Mouse (Mus musculus) liver, embryonic 14.5 days (tissue): ENCODE measurements at regions not wholly inside any gene's neighbourhood (a gene's known extent, or its start where the extent isn't known, plus 50 kb on each side); places are given as distances from the start of the nearest gene placed in this dataset.
A peak's percentile ranks its signal among the peaks of the same experiment; 100 is the strongest.

Experiments used
- ATAC-seq: fragments of 200-750 bp; cut with Nextera tagmentation; 2 replicates; pipeline ENCODE4 v1.8.0; 2017; ENCODE audit warnings: moderate number of reproducible peaks, mild to moderate bottlenecking, moderate library complexity; ENCODE audit not compliant: insufficient read depth
- DNase-seq, 3 experiments: peaks; one replicate each; pipeline ENCODE4 v3.0.0-alpha.2; 2012 to 2013; ENCODE audit warnings: low read depth in 3 of 3, low spot score in 3 of 3
- H3K27ac ChIP-seq: fragments of 300-500 bp; sonication (generic); 2 replicates; pipeline ENCODE4 v1.5.1; 2014; ENCODE audit warnings: moderate library complexity, mild to moderate bottlenecking, control low read depth, inconsistent platforms
- H3K27me3 ChIP-seq: fragments of 300-500 bp; sonication (generic); 2 replicates; pipeline ENCODE4 v1.6.1; 2014; ENCODE audit warnings: mild to moderate bottlenecking, low read length, moderate library complexity; ENCODE audit not compliant: control insufficient read depth, insufficient read depth
- H3K36me3 ChIP-seq: fragments of 300-500 bp; sonication (generic); replicated peaks from 2 replicates; pipeline ENCODE4 v1.6.1; 2014; ENCODE audit warnings: low read depth; ENCODE audit not compliant: control insufficient read depth, insufficient read depth
- H3K4me1 ChIP-seq, 2 experiments: fragments of 200-500 bp in 1 of 2; fragments of 300-500 bp in 1 of 2; sonication (generic) in 1 of 2; replicated peaks; 2 replicates each; pipeline ENCODE4 v1.6.1; 2012 to 2014; ENCODE audit warnings: antibody characterized with exemption in 1 of 2, inconsistent platforms in 1 of 2, low read length in 1 of 2; ENCODE audit not compliant: control insufficient read depth in 2 of 2, insufficient read depth in 2 of 2
- H3K4me2 ChIP-seq: fragments of 300-500 bp; sonication (generic); 2 replicates; pipeline ENCODE4 v1.6.1; 2014; ENCODE audit warnings: low read depth, mild to moderate bottlenecking, control low read depth, moderate library complexity
- H3K4me3 ChIP-seq, 2 experiments: fragments of 200-500 bp in 1 of 2; fragments of 300-500 bp in 1 of 2; sonication (generic) in 1 of 2; 2 replicates each; pipeline ENCODE4 v1.5.1; 2012 to 2014; ENCODE audit warnings: low read depth in 2 of 2, low read length in 2 of 2, mild to moderate bottlenecking in 2 of 2, control low read depth in 1 of 2, inconsistent platforms in 1 of 2, moderate library complexity in 1 of 2; ENCODE audit not compliant: insufficient read depth in 1 of 2
- H3K9ac ChIP-seq: fragments of 300-500 bp; sonication (generic); replicated peaks from 2 replicates; pipeline ENCODE4 v1.6.1; 2014; ENCODE audit warnings: mild to moderate bottlenecking, control low read depth, moderate library complexity
- H3K9me3 ChIP-seq: fragments of 300-500 bp; sonication (generic); 2 replicates; pipeline ENCODE4 v1.6.1; 2016; ENCODE audit warnings: low read length, mixed read lengths; ENCODE audit not compliant: control insufficient read depth
- CTCF ChIP-seq: IDR thresholded peaks from 2 replicates; pipeline ENCODE4 v1.5.1; 2016; ENCODE audit warnings: antibody characterized with exemption, low read depth, control low read depth
- EP300 ChIP-seq: IDR thresholded peaks from 2 replicates; pipeline ENCODE4 v1.6.1; 2016; ENCODE audit warnings: antibody characterized with exemption, low read depth
- WGBS: fragments of 180-500 bp; shearing (Covaris S2); extraction: QIAGEN DNeasy Blood & Tissue Kit; methylation state at CpG from one replicate; pipeline ENCODE4 v1.1.7; 2014; ENCODE audit not compliant: insufficient replicate concordance; 5-methylcytosine and 5-hydroxymethylcytosine counted together

GRCm38 (mm10) chr8:39695331-39695730 is 979.5 kb upstream of the Adam24 start:
- Histone ChIP-seq H3K36me3 (no peaks in the 10 kb centered on the region), H3K27me3 (no peaks in the 10 kb centered on the region), H3K9me3 (no peaks in the 10 kb centered on the region), H3K4me1 (no peaks in the 10 kb centered on the region), H3K4me2 (no peak overlapping the region), H3K4me3 (no peak overlapping the region), H3K27ac (no peak overlapping the region), H3K9ac (no peak overlapping the region)
- ATAC-seq, result no peak
- TF ChIP-seq EP300 (no peak), CTCF (peak; percentile 13; the same call in 1 of the 2 replicates)
- no peak for DNase-seq
- WGBS, result 47% methylated on average over 3 of the region's 3 CpGs

- ATAC-seq (no peak), DNase-seq (no peak)
- Histone ChIP-seq H3K27me3 (no peaks in the 10 kb centered on the region), H3K9me3 (no peaks in the 10 kb centered on the region), H3K9ac (no peak overlapping the region), H3K4me3 (no peak overlapping the region), H3K4me1 (no peaks in the 10 kb centered on the region), H3K36me3 (no peaks in the 10 kb centered on the region), H3K27ac (no peak overlapping the region), H3K4me2 (no peak overlapping the region)
- TF ChIP-seq CTCF (no peak), EP300 (no peak)
- 63% methylated on average over 1 of the region's 1 CpGs for WGBS
These were observed 969.0 kb upstream of the Adam24 start for GRCm38 (mm10) chr8:39705843-39706242.

DNA sequence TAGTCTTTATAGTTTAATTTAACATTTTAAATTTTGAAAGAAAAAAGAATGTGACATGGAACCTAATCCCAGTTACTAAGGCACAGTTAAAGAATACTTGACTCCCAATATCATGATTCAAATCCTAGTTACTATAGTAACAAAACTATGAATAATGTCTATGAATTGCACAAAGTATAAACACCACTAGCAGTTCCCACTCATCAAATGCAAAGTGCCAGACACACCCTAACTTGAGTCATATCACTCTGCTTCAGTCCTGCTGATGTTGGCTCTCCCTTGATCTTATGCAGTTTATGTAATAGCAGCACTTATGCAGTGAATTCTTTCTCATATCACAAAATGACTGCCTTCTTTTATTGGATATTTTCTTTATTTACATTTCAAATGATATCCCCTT is 932.5 kb upstream of the Adam24 start:
- no peaks in the 10 kb centered on the region for H3K27me3 ChIP-seq
- no peak overlapping the region for H3K4me2 ChIP-seq
- H3K4me3 ChIP-seq, result no peak overlapping the region
- DNase-seq (no peak), ATAC-seq (no peak)
- TF ChIP-seq EP300 (no peak), CTCF (no peak)
- H3K27ac ChIP-seq, result no peak overlapping the region
- no peaks in the 10 kb centered on the region for H3K36me3 ChIP-seq
- H3K9me3 ChIP-seq, result no peaks in the 10 kb centered on the region
- H3K4me1 ChIP-seq, result no peaks in the 10 kb centered on the region
- H3K9ac ChIP-seq, result no peak overlapping the region

DNA sequence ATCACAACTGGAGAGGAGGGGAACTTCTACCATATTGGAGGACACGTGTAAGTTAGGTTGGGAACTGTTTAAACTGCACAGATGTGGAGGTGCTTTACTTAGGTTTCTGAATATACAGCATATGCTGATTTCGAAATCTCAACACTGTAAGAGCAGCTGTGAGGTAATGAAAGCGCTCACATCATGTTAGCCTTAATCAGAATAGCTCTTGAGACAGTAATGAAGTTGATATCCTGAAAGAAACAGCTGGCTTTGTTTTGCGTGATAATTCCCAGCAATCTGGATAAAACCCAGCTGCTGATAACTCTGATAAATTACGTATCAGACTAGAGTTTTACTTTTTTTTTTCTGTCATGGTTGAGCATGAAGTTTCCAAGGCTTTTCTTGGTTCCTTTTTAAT is 928.7 kb upstream of the Adam24 start:
- Histone ChIP-seq H3K27me3 (no peaks in the 10 kb centered on the region), H3K36me3 (no peaks in the 10 kb centered on the region), H3K4me3 (no peak overlapping the region), H3K9ac (no peak overlapping the region), H3K4me1 (no peaks in the 10 kb centered on the region), H3K4me2 (no peak overlapping the region), H3K27ac (no peak overlapping the region), H3K9me3 (no peaks in the 10 kb centered on the region)
- ATAC-seq (no peak), DNase-seq (no peak)
- WGBS, result 57% methylated on average over 5 of the region's 5 CpGs
- no peak for TF ChIP-seq CTCF
- TF ChIP-seq EP300, result no peak

DNA sequence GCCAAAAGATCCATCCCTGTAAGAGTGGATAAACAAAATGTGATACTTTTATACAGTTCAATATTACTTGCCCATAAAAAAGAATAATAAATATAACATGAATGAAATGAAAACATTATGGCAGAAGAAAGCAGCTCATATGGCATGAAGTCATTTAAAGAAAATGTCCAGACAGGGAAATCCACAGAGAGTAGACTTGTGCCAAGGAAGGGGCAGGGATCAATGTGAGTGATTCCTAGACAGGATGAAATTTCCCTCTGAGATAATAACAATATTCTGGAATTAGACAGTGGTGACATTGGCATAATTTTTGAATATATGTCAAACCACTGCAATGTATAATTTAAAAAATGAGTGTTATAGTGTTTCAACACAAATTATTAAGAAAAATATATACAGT is 915.0 kb upstream of the Adam24 start:
- Histone ChIP-seq H3K4me2 (no peak overlapping the region), H3K4me3 (no peak overlapping the region)

DNA sequence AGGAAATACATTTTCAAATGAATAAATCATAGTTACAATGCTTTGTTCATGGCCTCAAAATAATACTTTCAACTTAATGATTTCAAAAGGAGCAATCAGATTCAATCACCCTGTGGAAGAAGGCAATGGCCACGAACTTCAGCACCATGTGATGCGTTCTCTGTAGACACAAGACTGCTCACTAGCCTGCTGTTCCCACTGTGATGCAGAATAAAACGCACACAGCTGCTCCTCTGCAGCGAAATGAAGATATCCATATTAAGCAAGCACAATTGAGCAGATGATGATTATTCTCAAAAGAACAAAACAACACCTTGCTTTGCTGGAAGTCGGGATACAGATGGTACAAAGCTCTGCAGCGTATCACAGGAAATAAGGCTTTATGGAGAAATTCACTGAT is 895.4 kb upstream of the Adam24 start:
- no peak for TF ChIP-seq CTCF
- TF ChIP-seq EP300, result no peak
- H3K27me3 ChIP-seq, result no peaks in the 10 kb centered on the region
- WGBS, result 46% methylated on average over 6 of the region's 6 CpGs
- no peak for ATAC-seq
- no peaks in the 10 kb centered on the region for H3K4me1 ChIP-seq
- no peak for DNase-seq
- H3K27ac ChIP-seq, result no peak overlapping the region
- no peak overlapping the region for H3K4me3 ChIP-seq
- H3K4me2 ChIP-seq, result no peak overlapping the region
- H3K36me3 ChIP-seq, result no peaks in the 10 kb centered on the region
- H3K9ac ChIP-seq, result no peak overlapping the region
- no peaks in the 10 kb centered on the region for H3K9me3 ChIP-seq

More for the DNA sequence above, 915.0 kb upstream of the Adam24 start:
- DNase-seq (no peak), ATAC-seq (no peak)
- H3K9ac ChIP-seq, result no peak overlapping the region
- no peaks in the 10 kb centered on the region for H3K4me1 ChIP-seq
- no peak overlapping the region for H3K27ac ChIP-seq
- H3K36me3 ChIP-seq, result no peaks in the 10 kb centered on the region
- H3K27me3 ChIP-seq, result no peaks in the 10 kb centered on the region
- H3K9me3 ChIP-seq, result no peaks in the 10 kb centered on the region
- TF ChIP-seq EP300, result no peak
- TF ChIP-seq CTCF, result no peak
